Mouse (Mus musculus) small intestine, adult 2 months (tissue): Measurements from ENCODE around the gene Trp63. TPM values are rescaled to one million over a fixed set of nuclear protein-coding genes. Genes with fewer than 3 reads are reported as not detected.
"Not testable (repeated sequence)": the region's sequence is repeated elsewhere in the genome, so short reads cannot be mapped to it uniquely, and the experiment has no call there.

Experiments used
- H3K27ac ChIP-seq: fragments of 200-500 bp; 2 replicates; pipeline ENCODE4 v1.5.1; 2012; ENCODE audit warnings: low read depth, low read length, control low read depth, inconsistent platforms; ENCODE audit not compliant: insufficient read depth
- H3K27me3 ChIP-seq: fragments of 200-500 bp; 2 replicates; pipeline ENCODE4 v1.6.1; 2012; ENCODE audit warnings: mild to moderate bottlenecking, moderate library complexity, low read length, inconsistent platforms; ENCODE audit not compliant: control insufficient read depth, insufficient read depth
- H3K36me3 ChIP-seq: fragments of 200-500 bp; 2 replicates; pipeline ENCODE4 v1.6.1; 2012; ENCODE audit warnings: mild to moderate bottlenecking, low read length, control low read depth, inconsistent platforms; ENCODE audit not compliant: control insufficient read depth, insufficient read depth
- H3K4me1 ChIP-seq: fragments of 200-500 bp; 2 replicates; pipeline ENCODE4 v1.6.1; 2012; ENCODE audit warnings: low read length, inconsistent platforms, mixed read lengths; ENCODE audit not compliant: control insufficient read depth, insufficient read depth, insufficient read length
- H3K4me3 ChIP-seq: fragments of 200-500 bp; 2 replicates; pipeline ENCODE4 v1.5.1; 2012; ENCODE audit warnings: low read depth, mild to moderate bottlenecking, control low read depth, inconsistent platforms, low read length, moderate library complexity
- CTCF ChIP-seq: fragments of 200-500 bp; IDR thresholded peaks from 2 replicates; pipeline ENCODE4 v1.5.1; 2012; ENCODE audit warnings: low read depth, mild to moderate bottlenecking, control low read depth, inconsistent platforms, low read length, moderate library complexity, mixed read lengths; ENCODE audit not compliant: insufficient replicate concordance, insufficient read length; ENCODE audit errors: extremely low read depth
- POLR2A ChIP-seq: fragments of 200-500 bp; IDR thresholded peaks from 2 replicates; pipeline ENCODE4 v1.6.1; 2012; ENCODE audit warnings: low read depth, mild to moderate bottlenecking, control low read depth, inconsistent platforms, low read length, moderate library complexity
- WGBS: fragments of 180-500 bp; shearing (Covaris S2); methylation state at CpG from one replicate; pipeline ENCODE4 v1.1.7; 2018; 5-methylcytosine and 5-hydroxymethylcytosine counted together
- polyA plus RNA-seq: library from polyadenylated mRNA; depleted of rRNA; stranded (reverse); fragments of >200 nt; gene quantifications from 2 replicates; pipeline ENCODE4 v1.2.3, GENCODE M21; 2012; rRNA removed

The Trp63 gene
- polyA plus RNA-seq: 0.05 and 0.06 TPM in 2 replicates

DNA sequence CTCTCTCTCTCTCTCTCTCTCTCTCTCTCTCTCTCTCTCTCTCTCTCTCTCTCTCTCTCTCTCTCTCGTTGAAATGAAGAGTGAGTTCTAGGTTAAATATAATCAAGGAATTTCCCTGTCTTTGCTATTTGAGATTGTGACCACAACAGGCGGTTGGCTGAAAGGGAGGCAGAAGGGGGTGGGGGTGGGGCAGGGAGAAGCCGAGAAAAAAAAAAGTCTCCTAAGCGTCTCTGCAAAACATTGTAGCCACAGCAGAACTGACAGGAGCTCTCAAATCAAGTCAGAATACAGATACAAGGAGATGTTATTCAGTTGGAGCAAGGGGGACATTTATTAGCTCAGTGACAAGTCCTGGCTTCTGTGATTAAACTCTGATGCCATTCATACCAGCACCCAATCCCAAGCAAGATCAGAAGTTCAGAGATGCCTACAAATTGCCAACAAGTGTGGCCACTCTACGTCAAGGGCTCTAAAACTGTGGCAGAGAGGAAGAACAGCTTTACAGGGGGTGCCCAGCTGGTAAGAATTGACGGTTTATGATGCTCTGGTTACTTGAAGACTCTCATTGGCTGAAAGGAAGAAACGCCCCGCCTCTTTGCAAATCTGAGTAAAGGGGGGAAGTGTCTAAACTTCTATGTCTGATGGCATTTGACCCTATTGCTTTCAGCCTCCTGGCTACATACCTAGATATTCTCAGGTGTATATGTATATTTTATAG, at the start of gene Trp63:
Gene Trp63, plus strand, starts transcription at position 233 of the 718 bp plus-strand sequence.
- Histone ChIP-seq H3K27ac (no peak within 1 kb of the TSS), H3K4me1 (no peaks in the 10 kb centered on the region), H3K4me3 (no peak within 1 kb of the TSS), H3K27me3 (no peaks in the 10 kb centered on the region), H3K36me3 (no peaks in the 10 kb centered on the region)
- no peak for TF ChIP-seq CTCF
- no peak for TF ChIP-seq POLR2A
- 37% methylated on average over 8 of the region's 8 CpGs for WGBS

DNA sequence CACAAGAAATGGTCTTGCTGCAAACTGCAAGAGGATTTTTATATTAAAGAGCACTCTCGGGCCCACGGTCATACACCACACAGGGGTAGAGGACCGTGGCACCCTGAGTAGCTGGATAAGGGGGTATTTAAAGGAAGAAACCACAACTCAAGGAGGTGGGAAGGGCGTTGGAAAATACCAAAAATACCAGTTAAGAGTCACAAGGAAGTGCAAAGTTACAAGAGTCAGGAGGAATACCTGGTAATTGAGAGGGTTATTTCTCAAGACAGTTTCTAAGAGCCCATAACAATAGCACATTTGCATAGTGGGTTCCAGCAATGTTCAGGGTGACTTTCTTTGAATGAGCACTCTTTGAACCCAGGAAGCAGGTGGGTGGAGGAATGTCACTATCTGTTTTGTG, 38.8 kb upstream of the Trp63 start:
- 80% methylated on average over 4 of the region's 4 CpGs for WGBS
- H3K27ac ChIP-seq, H3K27me3 ChIP-seq, H3K4me3 ChIP-seq, H3K36me3 ChIP-seq, H3K4me1 ChIP-seq: not testable (repeated sequence)

DNA sequence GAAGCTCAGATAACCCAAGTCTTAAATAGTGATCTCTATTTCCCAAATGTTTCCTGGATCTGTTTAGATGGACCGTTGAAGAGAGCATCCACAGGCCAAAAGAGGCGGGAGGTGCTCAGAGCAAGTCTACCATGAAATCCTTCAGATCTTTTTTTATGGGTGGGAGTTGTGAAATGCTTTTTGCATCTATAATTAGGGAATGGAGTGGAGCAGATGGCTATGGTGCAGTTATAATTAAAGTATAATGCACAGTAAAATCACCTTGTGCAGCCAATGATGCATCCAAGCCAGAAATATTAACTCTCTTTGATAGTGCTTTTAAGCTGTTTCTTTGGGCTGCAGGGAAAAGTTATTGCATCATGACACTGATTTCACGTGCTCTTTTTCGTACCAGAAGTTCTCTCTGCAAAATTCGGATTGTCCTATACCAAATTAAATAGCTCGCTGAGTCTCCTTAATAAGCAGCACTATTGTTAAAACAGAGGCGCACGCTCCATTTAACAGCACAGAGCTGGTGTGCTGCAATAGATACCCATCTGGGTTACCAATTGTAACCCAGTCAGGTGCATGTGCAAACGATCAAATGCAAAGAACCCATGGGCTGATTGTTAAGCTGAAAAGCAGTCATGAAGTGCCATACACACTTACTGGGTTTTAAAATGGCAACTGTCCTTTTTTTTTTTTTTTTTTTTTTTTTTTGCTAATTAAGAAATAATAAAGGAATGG, 22.9 kb upstream of the Trp63 start:
- 90% methylated on average over 9 of the region's 9 CpGs for WGBS
- TF ChIP-seq CTCF (no peak), POLR2A (no peak)
- H3K4me1 ChIP-seq: no peaks in the 10 kb centered on the region

DNA sequence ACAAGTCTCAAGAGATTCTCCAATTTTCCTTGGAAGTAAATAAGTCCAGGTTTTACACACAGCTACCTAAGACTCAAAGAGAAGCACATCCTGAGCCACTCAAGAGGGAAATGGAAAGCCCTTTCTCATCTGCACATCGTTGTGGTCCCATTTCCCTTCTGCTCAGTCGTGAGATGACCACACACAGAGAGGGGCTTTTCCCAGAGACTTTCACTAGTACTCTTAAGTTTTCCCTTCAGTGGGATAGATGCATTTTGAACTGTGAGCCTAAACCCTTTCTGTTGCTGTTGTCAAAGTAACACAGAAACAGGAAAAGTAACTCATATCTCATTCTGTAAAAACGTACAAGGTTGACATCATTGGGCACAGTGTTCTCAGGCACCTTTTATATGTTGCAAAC, 20.4 kb upstream of the Trp63 start:
- no peaks in the 10 kb centered on the region for H3K4me1 ChIP-seq
- H3K27me3 ChIP-seq: no peaks in the 10 kb centered on the region
- WGBS: 69% methylated on average over 3 of the region's 3 CpGs
- no peak overlapping the region for H3K27ac ChIP-seq
- H3K36me3 ChIP-seq: no peaks in the 10 kb centered on the region
- no peak for TF ChIP-seq CTCF
- no peak for TF ChIP-seq POLR2A
- H3K4me3 ChIP-seq: no peak overlapping the region

More for the DNA sequence above, 22.9 kb upstream of the Trp63 start:
- Histone ChIP-seq H3K36me3 (no peaks in the 10 kb centered on the region), H3K4me3 (no peak overlapping the region), H3K27me3 (no peaks in the 10 kb centered on the region), H3K27ac (no peak overlapping the region)

DNA sequence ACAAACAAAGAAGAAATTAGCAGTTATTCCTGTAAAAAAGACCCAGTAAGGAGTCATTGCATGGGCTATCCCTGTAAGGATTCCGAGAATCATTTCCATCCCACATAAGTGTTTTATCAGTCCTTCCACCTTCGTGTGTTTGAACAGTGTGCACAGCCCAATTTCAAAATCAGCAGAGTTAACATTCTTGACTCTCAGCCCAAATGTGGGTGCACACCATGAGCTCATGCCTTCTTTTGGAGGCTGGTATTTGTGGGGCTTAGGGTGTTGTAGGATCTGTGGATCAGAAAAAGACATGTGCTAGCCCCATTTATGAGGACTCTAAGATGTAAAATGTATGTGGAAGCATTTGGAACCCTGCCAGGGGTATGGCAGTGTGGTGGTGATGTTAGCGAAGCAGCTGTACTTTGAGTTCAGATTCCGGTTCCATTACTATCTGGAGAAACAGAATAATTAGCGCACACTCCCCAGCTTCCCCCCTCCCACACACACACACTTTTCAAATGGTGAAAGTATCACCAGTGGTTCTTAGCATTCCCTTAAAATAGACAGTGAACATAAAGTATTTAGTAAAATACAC, 9.6 kb upstream of the Trp63 start:
- Histone ChIP-seq H3K27ac (no peak overlapping the region), H3K4me3 (no peak overlapping the region), H3K4me1 (no peaks in the 10 kb centered on the region), H3K36me3 (no peaks in the 10 kb centered on the region), H3K27me3 (no peaks in the 10 kb centered on the region)
- TF ChIP-seq CTCF: no peak
- no peak for TF ChIP-seq POLR2A
- WGBS: 28% methylated on average over 5 of the region's 5 CpGs

DNA sequence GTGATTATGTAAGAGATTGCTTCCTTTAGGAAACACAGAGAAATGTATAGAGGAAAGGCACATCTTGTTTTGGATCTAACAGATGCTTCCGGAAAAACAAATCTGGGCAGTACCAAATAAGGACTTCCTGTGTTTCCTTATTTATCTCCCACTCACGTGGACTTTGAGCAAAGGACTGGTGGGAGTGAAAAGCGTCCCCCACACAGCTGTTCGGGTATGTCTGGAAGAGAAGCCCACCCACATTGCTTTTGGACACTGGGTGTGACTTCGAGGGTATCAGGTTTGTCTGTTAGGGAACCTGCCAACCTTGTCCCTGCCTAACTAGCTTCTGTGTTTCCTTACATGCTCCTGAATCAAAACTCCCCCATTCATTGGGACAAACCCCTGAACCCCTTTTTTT, 3.2 kb upstream of the Trp63 start:
- Histone ChIP-seq H3K36me3 (no peaks in the 10 kb centered on the region), H3K4me3 (no peak overlapping the region), H3K27ac (no peak overlapping the region), H3K27me3 (no peaks in the 10 kb centered on the region), H3K4me1 (no peaks in the 10 kb centered on the region)
- no peak for TF ChIP-seq CTCF
- no peak for TF ChIP-seq POLR2A
- 54% methylated on average over 5 of the region's 5 CpGs for WGBS

DNA sequence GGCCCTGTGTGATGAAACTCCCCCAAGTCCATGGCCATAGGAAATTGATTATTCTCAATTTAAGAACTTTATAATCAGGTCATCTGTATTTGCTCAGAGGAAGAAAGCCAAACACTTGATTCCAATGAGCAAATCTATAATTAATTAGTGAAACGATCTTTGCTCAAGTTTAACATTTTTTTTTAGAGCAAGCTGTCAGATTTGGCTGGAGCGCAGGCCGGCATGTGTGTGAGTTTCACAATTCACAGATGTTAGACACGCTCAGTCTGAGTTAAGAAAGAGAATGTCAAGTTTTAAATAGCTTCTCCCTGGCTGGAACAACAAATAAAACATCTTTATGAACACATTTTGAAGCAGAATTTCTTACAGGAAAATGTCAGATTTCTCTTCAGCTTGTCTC, 1.0 kb upstream of the Trp63 start:
- Histone ChIP-seq H3K36me3 (no peaks in the 10 kb centered on the region), H3K4me1 (no peaks in the 10 kb centered on the region), H3K27ac (no peak overlapping the region), H3K27me3 (no peaks in the 10 kb centered on the region), H3K4me3 (no peak overlapping the region)
- 76% methylated on average over 4 of the region's 4 CpGs for WGBS
- TF ChIP-seq CTCF: no peak
- no peak for TF ChIP-seq POLR2A
